Mouse (Mus musculus) CH12F3 (cell line): Measurements from ENCODE around the gene Itga4.

Experiments
- in situ Hi-C: fragments of 300-500 bp; cut with MboI; formaldehyde crosslinking; loops from 2 replicates; pipeline ENCODE4 v1.14.3; 2020; ENCODE audit warnings: low sequenced_read_pairs

Gene Itga4

DNA sequence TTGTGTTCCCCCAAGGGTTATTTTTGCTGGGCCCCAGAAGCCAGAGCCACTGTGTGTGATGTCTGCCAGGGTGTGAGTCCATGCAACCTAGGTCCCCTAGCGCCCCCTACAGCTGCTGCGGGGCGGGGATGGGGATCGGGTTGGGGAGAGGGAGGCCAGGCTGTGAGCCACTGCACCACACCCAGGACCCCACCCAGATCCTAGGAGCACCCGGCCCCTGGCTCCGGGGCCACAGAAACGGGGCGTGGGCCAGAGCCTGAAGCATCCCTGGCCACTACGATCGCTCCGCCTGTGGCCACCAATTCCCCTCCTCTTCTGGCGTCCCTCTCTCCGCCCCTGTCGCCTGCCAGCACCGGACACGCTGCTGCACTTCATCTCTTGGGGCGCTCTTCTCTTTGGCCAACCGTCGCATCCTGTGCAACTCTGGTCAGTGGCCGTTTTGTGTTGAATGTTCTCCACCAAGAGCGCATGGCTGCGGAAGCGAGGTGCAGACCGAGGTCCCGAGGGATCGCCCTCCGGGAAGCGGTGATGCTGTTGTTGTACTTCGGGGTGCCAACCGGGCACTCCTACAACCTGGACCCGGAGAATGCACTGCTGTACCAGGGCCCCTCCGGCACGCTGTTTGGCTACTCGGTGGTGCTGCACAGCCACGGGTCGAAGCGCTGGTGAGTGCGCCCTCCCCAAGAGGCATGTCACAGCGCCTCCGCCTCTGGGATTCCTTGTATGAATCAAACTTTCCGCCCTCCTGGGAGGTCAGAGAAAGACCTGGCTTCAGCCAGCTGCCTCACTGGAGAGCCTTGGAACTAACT is at the start of gene Itga4:
Gene Itga4, plus strand, starts transcription at position 235 of the 809 bp plus-strand sequence.
- in situ Hi-C loops = loop anchor here (5.0 kb wide), 1 partner anchor 293 kb away; no protein-coding TSS in a partner anchor

DNA sequence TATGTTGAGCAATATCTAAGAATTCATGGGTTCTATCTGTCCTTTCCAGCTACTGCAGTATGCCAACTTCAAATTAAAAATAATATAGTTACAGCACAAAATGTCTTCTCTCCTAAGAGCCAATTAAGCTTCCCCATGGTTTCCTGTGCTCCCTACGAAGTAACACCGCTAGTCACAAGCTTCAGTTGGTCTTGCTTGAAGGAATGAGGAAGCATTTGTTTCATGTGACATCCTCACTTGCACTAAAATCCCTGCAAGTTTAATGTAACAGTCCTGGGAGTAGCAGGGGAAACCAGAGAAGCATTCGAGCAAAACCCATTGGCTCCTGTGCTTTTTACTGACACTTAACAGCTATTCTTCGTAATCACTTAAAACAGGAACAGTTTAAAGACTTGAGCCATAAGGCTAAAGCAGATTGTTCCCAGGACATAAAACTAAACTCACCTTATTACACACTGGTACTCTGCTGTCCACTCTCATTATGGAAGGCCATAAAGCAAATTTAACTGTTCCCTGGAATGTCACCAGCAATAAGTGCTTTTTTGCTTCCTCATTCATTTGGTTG is 49.0 kb upstream of the Itga4 start:
- in situ Hi-C loops = no loop called here

DNA sequence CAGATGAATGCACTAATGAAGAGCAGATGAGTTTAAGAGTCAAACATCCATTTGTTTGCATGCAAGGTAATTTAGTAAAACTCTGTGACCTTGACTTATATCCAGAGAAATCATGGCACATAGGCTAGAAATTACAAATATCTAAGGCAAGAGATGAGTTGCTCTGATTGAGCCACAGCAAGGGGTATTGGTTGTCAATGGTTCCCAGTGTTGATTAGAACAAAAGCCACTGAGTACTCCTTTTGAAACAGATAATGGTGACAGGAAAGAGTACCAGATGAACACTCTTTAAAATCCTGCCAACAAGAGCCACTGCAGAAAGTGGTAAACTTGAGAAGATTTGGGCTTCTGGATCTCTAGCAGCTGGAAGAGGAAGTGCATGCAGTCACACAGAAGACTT is 40.2 kb upstream of the Itga4 start:
- in situ Hi-C loops = no loop called here

DNA sequence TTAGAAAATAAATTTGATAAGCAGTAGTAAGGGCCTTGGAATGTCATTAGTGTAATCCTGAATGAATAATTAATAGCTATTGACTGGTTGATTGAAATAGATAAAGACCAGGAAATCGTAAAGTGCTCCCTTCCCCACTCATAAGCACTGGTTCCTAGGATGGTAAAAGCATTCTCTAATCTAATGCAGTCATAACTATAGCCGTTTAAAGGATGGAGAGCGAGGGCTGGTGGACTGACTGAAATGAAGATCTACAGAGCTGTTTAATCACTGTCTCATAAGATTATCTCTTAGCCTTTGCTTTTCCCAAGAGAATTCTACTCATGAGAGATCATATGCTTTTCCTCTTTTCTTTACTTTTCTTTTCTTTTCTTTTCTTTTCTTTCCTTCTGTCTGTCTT is 39.7 kb upstream of the Itga4 start:
- in situ Hi-C loops = no loop called here

DNA sequence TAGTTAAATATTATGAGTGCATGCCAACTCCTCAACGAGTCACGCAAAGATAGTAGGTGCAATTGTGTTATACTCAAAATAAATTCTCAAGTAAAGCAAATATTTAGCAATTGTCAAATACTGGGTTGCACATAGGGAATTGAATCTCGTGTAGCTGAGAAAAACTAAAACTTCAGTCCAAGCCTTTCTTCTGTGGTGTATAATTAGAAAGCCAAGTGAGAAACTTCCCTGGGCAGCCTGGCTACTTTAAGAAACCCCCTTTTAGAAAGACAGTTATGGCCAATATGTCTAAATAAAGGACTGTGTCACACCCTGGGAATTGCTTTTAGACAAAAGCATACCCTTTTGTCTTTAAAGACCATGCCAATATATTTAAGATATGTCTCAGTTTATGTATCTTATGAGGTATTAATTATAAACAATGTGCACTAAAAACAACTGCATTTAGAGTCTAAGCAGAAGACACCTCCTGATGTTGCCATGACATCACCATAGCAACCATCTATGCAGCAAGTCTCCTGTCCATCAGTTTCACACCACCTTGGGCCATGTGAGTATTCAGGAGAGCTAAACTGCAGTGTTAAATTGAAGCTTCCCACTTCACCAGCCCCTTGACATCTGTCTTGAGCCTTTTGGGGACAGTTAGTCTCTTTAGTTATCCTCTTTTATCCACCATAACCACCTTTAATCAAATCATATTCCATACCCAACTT is 30.4 kb upstream of the Itga4 start:
- in situ Hi-C loops = no loop called here

DNA sequence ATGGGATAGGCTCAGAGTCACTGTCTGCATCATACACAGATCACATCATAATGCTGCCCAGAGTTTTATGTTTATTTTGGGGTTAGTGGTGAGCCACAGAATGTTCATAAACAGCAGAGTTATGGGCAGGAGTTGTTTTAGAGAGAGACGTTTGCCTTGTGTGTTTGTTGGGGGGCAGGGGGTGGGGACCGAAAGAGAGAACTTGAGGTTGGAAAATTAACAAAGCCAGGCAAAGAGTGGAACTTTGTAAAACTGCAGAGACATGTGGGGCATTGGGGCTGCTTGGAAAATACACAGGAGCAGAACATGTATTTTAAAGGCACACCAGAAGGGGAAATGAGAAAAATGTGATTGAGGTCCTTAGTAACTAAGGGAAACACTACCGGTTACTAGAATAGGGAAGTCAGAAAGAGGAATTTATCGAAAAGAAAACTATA is 27.4 kb upstream of the Itga4 start:
- in situ Hi-C loops = no loop called here

DNA sequence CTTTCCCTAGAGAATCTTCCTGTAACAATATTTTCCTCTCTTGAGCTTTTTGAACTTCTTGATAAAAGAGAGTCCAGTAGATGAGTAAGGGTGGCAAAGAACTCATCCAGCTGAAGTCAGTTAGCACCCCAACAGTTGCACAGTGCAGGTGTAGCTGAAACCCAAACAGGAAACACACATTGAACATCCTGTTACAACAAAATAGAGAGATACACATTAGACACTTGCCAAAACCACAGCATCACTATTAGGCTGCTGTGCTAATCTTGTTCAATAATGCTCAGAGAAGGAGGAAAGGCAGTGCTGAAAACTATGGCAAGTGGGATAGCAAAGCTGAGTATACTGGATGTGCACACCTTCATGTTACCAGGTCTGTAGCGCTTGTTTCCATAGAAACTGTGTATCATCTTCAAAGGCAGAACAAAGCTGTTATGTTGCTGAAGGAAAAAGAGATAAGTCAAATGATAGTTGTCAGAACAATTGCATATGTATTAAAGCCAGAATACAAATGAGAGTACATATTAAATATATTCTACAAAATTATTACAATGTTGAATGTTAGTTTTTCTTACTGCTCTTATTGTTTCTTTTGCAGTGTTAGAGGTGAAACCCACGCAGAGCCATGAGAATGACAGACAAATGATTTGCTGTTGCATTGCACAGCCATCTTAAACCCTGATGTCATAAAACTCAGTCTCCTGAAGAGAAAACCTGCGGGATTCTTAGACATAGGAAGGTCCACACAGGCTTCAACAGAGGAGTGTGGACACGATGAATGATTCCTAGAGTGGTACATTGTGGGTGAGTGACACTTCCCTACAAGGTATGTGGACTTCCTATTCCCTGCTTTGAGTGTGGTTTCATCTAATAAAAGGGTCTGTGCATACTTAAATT is 23.9 kb upstream of the Itga4 start:
- in situ Hi-C loops = no loop called here

DNA sequence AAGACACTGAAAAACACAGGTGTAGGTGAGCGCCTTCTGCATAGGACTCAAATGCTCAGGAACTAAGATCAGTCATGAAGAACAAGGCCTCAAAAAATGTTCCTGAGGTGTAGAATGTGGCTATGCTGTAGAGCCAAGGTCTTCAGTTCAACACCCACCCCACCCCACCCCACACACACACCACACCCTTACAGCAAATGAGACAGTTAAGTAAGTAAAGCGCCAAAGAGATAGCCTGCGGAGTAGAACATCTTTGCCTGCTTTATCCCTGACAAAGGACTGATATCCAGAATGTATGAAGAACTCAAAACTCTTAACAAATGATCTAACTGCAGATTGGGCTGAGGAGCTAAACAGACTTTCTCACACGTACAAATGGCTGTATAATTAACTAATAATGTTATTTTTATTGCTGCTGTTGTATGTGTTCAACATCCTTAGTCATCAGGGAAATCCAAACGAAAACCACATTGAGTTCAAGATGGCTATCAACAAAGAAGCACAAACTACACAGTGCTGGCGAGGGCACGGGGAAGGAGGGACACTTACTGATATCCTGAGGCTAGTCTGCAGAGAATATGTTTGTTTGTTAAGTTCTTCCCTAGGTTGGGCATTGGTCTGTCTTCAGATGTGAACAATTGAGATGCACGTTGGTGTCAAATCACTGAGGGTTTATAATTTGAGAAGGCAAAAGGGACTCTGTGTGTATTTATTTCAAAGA is 19.3 kb upstream of the Itga4 start:
- in situ Hi-C loops = no loop called here

DNA sequence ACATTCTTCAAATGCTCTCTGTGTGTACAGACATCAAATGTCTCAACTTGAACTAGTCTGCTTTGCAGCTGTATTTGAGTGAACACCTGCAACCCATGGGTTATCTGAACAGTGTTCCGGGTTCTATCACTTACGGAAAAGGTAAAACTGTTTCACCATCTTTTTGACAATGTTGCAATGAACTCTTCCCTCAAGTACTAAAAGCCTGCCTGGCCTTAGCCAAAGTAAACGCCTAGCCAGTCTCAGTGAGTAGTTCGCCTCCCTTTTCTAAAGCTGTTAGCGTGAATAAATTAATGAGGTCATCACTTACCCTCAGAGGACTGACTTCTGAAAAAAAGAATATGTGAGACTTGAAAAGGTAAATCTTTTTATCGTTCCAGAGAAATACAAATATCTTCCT is 18.0 kb upstream of the Itga4 start:
- in situ Hi-C loops = no loop called here

DNA sequence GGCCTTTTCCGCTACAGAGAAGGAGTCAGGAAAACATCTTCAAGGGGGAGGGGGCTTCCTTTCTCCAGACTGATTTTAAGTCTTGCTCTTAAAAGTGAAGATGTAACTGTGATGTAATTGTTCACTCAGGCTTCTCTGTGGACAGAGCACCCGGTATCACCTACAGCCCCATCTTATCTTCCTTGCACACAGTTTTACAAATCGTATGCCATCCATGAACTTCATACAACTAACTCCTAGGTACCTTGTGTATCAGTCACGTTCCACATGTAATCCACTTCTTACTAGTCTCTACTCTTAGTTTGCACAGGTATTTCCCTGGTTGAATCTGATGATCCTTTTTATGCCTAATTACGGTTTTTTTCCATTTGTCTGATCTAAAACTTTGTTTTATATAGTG is 10.9 kb upstream of the Itga4 start:
- in situ Hi-C loops = no loop called here

DNA sequence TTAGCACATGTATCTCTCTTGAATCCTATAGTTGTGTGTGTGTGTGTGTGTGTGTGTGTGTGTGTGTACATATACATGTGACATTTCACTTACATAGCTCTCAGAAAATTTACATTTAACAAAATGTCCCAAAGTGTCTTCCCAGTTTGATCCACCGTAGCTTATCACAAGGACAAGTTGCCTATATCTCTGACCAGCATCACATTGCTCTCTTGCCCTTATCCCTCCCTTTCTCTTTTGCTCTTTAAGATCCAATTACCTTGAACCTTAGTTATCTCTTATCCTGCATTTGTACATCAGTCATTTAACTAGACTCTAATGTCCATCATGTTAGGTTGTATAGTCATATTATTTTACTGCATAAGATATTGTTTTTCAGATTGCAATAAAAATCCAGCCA is 10.5 kb upstream of the Itga4 start:
- in situ Hi-C loops = no loop called here

DNA sequence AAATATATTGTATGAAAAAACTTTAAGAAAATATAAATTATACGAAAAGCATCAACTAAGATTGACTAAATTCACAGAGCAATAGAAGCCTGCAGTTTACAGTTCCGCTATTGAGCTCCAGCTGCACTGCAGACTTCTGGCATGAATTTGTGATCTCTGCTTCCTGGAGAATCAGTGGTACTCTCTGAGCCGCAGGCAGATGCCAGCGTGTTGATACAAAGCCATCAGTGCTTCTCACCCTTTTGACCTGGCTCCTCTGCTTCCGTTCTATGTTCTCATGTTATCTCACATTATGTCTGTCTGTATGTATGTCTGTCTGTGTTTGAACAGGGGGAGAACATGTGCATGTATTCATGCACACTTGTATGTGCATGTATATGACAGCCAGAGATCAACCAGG is 6.9 kb upstream of the Itga4 start:
- in situ Hi-C loops = no loop called here

DNA sequence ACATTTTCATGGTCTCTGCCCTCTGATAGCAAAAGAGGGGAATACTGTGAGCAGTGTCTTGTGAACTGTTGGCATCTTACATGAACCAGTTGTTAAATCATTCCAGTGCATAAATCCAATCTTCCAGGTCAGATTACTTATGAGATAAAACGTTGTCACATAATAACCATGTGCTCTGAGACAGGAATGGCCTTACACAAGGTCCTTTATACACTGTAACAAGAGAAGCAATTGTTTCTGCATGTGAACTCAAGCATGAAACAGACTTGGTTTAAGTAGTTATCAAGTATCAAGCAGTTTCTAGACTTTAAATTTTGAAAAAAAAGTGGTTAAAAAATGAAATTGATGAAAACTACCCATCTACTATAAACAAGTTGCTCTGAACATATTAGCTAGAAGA is 4.7 kb upstream of the Itga4 start:
- in situ Hi-C loops = no loop called here

DNA sequence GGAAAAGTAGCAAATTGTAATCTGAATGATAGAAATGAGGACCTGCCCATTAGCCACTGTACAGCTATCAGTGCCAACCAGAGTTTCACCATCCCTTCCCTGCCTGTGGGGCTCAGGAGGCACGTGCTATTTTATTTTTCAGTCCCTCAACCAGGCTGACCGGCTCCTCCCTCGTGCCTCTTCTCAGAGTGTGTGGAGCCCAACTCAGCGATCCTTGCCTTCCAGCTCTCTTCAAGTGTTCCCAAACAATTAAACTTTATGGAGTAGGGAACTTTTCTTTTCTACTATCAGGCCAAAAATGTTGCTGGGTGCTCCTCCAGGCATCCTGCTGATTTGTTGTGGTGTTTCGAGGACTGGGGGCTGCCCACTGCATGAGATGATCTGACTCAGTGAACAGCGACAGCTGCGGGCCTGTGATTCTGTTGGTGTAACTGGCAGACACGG is 1.4 kb upstream of the Itga4 start:
- in situ Hi-C loops = no loop called here

DNA sequence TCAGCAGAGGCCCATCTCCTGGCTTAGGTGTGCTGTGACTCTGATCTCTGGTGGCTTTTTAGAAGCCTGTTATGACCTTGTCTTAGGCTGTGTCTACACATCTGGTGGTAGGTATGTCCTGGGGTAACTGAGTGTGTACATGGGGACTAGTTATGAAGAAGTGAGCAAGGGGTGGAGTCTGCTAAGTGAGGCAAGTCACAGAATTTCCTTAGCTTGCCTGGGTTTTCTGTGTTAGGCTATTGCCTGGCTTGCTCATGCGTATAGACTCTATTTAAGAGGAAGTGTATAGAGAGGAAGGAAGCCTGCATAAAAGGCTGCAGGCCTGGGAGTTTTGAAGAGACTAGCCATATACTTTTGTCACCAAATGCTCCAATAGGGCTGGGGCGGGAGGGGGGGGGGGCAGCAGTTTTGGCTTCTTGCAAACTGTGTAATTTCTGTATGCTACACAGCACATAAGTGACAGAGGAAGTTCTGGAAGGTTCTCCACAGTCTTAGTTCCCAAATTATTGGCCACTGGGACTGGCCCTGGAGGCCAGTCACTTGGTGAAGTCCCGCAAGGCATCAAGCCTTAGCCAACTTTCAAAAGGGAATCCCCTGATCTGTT is 536 bp upstream of the Itga4 start:
- in situ Hi-C loops = loop anchor here (5.0 kb wide), 1 partner anchor 292 kb away; no protein-coding TSS in a partner anchor

DNA sequence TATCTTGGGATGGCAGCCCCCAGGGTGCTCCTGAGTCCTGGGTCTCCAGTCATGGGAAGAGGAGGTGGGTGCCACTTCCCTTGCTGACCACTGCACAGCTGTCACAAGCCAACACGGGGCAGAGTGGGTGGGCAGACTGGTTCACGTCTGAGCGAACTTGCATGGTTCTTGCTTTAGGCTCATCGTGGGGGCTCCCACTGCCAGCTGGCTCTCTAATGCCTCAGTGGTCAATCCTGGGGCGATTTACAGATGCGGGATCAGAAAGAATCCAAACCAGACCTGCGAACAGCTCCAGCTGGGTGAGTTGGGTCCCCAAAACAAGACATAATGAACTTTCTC is 744 bp downstream of the Itga4 start:
- in situ Hi-C loops = loop anchor here (5.0 kb wide), 1 partner anchor 294 kb away; no protein-coding TSS in a partner anchor

DNA sequence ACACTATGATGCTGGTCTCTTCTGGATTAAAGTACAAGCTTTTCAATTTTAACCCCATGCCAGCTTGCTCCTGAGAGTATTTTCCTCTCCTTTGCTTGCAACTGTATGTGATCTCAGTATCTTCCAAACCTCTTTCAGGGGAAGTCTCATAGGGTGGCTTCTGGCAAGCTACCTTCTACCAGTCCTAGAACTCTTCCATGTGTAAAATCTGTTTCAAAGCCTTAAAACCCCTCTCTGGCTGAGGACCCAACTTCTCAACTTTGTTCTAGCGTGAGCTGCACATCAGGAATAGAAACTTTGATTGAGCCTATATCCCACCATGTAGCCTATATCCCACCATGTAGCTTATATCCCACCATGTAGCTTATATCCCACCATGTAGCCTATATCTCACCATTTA is 1.1 kb downstream of the Itga4 start:
- in situ Hi-C loops = loop anchor here (5.0 kb wide), 1 partner anchor 294 kb away; no protein-coding TSS in a partner anchor

DNA sequence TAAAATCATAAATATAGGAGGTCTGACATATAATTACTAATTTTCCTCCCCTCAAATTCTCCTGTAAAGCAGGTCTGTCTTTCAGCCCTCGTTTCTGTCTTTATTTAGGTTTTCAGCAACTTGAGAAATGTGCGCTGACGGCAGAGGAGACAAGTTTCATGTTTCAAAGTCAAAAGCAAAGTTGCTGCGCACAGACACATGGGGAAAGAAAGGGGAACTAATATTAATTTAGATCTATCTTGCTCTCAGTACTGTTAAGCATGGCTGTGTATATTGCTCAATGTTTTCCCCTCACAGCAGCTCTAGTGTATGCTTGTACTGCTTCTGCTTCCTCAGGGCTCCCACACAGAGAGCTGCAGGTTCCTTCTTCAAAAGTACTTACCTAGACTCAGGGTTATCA is 1.7 kb downstream of the Itga4 start:
- in situ Hi-C loops = loop anchor here (5.0 kb wide), 1 partner anchor 295 kb away; no protein-coding TSS in a partner anchor

DNA sequence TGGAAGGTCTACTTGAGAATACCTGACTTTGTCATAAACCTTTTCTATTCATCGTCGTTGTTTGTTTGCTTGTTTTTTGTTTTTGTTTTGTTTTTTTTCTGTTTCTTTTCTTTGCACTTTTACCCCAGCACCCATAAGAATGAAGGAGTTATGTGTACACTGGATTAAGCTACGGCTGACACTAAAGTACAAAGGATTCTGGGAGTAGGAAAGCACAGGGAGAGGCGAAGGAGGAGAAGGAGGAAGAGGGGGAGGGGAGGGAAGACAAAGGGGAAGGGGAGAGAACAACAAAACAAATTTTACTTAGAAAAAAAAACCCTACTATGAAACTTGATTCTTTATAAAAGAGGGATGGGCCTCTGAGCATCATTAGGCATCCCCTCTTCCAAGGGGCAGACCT is 2.2 kb downstream of the Itga4 start:
- in situ Hi-C loops = loop anchor here (5.0 kb wide), 1 partner anchor 295 kb away; no protein-coding TSS in a partner anchor

DNA sequence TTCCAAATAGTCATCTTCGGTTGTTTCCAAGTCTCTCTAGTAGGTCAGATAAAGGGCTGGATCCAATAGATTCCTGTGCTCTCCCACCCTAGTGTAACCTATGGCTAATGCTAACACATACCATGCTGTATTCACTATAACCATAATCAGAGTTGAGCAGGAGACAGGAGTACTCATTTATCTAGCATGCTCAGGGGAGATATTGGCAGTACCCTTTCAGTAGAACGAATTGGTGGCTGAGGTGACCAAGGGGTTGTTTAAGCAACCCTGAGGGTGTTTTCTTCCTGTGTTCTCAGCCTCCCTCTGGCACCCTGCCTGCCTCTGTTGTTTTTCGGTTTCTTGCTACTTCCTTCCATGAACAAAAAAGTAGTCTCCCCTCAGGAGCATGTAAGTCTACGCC is 4.1 kb downstream of the Itga4 start:
- in situ Hi-C loops = loop anchor here (5.0 kb wide), 1 partner anchor 297 kb away; no protein-coding TSS in a partner anchor
